Mouse (Mus musculus) common myeloid progenitor, adult 5-6 weeks (primary cell): ENCODE data around the gene Sh3rf3. TPM values are rescaled to one million over a fixed set of nuclear protein-coding genes. Genes with fewer than 3 reads are reported as not detected.

Source experiments
- ATAC-seq: replicated peaks from 2 replicates; pipeline ENCODE4 v1.8.0; 2016; ENCODE audit warnings: low read depth, mild to moderate bottlenecking, moderate TSS enrichment, inconsistent platforms; ENCODE audit not compliant: poor library complexity, severe bottlenecking
- total RNA-seq: library from RNA; stranded (forward); fragments of 200-1000, 187-1606 nt; gene quantifications from 2 replicates; pipeline ENCODE4 v1.2.3, GENCODE M21; 2017

Sh3rf3 gene
- total RNA-seq, 1 experiment from 2014 or later = not detected

DNA sequence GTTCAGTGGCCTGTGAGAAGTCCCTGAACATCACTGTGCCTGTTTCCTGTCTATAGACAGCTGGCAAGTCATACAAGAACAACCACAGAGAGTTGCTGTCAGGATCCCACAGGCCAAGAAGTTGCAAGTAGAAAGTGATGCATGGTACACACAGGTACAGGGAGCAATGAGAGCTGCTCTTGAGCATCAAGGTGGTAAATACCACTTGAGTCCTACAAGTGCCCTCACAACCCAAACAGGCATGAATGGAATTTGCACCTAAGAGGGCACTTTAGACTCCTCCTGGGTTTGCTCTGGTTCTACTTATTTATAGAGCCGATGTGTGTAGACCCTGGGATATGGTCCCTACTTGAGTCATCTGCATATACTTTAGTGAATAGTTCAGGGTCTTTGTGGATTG lies 159.0 kb downstream of the Sh3rf3 start:
- no peak for ATAC-seq

DNA sequence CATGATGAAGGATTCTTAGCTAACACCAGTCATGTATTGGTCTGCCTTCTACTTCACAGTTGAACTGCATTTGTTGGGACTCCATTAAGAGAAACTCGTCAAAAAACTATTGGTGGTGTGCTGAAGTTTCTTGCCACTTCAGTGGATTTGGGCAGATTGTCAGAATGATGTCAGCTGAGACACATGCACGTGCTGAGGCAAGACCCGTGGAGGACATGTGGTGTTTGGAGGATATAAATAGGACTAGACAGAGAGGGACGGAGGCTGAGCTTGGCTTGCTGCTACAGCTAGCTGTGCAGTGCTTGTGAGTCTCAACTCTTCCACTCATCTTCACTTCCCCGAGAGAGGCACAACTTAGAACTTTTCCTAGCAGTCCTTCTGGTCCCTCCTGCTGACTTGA lies 161.0 kb downstream of the Sh3rf3 start:
- no peak for ATAC-seq

DNA sequence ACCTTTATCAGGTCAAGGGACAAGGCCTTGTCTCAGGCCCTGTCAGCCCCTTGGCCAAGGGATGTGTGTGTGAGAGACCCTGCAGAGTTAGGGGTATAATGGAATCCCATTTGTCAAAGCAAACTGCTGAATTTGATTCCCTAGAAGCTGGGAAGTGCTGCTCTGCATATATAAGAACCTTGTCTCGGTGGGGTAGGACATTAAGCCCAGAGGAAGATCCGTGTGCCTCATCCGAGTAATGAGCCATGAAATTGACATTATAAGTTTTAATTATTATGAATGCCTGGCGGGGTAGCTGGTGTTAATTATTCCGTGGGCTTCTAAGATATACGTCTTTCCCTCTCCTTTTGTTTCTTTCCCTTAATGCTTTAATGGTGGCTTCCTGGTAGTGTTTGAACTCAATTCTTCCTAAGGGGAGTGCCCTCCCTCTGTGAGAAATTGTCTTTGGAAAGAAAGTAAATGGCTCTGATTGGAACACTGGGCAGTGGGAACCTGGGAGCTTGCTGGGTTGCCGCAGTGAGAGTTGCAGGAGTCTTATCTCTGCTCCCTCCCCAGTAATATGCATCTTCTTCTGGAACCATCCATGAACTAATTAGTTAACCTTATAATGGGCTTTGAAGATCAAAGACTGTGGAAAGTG lies 166.3 kb downstream of the Sh3rf3 start:
- ATAC-seq = no peak

DNA sequence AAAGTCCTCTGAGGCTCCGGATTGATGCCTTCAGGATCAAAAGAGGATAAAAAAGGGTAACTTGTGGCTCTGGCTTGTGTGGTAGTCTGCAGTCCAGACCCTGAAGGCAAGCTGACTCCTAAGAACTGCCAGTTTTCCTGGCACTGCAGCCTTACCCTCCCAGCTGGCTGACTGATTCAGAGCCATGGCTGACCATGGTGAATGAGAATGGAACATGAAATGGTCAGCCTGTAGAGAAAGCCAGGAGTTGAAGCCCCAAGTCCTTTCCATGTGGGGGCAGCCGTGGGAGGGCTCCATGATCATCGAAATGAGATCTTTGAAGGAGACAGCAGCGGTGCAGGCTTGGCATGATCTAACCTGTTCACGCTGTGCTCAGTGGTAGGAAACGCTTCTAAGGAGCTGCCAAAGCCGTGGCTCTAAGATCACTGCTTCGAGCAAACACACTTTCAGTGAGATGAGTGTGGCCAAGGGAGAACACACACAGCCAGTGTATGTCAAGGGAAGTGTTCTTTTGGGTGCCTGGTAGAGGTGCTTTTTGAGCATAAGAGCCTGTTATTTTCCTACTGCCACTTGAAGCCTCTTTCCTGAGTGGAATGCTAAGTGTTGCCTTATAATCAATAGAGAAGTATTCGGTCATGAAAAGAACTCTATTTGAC lies 168.6 kb downstream of the Sh3rf3 start:
- no peak for ATAC-seq

- ATAC-seq = no peak
Measured at GRCm38 (mm10) chr10:58982546-58983154, 169.5 kb downstream of the Sh3rf3 start.

GRCm38 (mm10) chr10:58991611-58992010 lies 178.5 kb downstream of the Sh3rf3 start:
- ATAC-seq = no peak

GRCm38 (mm10) chr10:58994726-58995125 lies 181.6 kb downstream of the Sh3rf3 start:
- ATAC-seq = no peak

GRCm38 (mm10) chr10:58995132-58995531 lies 182.0 kb downstream of the Sh3rf3 start:
- ATAC-seq = no peak

DNA sequence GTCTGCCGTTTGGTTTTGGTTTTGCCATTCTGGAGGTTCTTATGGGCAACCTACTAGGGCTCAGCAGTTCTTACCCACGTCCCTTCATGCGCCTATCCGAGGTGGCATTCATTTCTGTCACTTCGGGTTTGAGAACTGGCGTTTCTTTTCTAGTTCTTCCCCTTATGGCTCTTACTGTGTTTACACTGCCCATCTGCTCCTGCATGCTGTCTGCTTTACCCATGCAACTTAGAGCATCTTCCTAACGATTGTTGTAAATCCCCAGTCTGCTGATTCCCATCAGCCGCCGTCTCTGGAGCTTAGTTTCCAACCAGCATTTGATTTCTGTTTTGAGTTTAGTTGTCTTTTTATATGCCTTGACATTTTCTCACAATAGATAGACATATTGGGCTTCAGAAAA lies 189.2 kb downstream of the Sh3rf3 start:
- no peak for ATAC-seq

- ATAC-seq = no peak
Measured at GRCm38 (mm10) chr10:59011415-59011814, 198.3 kb downstream of the Sh3rf3 start.

DNA sequence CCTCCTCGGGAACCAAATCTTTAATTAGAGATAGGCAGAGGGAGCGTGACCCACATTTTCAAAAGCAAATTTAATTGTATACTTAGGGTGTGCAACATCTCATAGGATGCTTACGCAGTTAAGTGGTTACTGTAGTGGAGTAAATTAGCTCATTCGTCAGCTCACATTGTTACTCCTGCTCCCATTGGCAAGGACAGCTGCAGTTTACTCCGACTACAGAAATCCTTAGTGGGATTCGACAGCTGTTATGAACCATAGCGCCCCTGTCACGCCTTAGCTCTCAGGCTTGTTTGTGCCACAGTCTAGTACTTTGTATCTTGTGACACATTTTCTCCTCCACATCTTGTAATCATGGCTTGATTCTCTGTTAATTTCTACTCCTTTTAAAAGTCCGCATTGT lies 200.5 kb downstream of the Sh3rf3 start:
- ATAC-seq = no peak

GRCm38 (mm10) chr10:59019302-59019973 lies 206.3 kb downstream of the Sh3rf3 start:
- ATAC-seq = no peak

GRCm38 (mm10) chr10:59050434-59050833 lies 237.3 kb downstream of the Sh3rf3 start:
- ATAC-seq = no peak

DNA sequence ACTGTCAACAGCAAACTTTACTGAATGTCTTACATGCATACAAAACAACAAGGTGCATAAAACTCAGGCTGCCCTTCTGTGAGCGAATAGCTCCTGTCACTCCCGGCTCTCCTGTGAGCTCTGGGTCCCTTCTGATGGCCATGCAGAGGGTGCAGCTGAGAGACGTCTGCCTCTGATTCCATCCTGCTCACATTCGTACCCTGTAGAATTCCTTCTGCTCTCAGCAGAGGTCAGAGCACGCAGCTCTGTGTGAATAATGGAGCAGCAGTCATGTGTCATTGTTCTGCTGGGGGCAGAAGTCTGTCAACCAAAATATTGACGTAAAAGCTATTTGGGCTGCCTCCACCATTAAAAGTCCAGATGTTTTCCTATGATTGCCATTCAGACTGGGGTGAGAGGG lies 243.1 kb downstream of the Sh3rf3 start:
- no peak for ATAC-seq

DNA sequence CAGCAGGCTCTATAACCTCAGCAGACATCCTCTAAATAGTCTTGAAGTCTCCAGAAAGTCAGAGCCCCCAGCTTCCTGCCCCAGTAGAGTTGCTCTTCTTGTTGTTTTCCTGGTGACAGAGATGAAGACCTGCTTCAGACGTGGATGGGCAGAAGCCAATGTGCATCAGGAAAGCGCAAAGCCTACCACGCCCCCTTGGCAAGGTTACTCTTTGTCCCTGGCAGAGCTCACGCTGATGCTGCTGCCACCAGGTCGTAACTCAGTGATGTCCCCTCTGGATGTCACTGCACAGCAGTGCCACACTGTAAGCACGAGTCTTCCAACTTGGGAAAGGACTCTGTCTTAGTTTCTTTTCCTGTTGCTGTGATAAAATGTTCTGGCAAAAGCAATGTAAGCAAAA lies 253.6 kb downstream of the Sh3rf3 start:
- no peak for ATAC-seq

- ATAC-seq = no peak
Measured at GRCm38 (mm10) chr10:59072827-59073226, 259.7 kb downstream of the Sh3rf3 start.

DNA sequence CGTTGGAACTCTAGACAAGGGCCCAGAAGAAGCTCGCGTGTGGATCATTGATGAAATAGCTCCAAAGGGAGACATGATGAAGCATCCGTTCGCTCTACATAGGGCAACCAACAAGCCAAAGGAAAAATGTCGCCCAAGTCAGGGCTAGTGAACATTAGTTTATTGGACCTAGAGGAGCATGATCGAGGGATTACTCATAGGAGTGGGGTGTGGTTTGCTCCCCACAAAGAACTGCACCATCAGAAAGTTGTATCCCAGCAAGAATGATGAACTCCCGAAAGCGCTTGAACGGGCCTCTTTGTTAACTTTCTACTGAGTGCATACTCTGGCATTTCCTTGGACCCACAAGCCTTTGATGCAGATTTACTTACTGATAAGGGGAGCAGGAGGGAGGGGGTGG lies 263.5 kb downstream of the Sh3rf3 start:
- ATAC-seq = no peak

DNA sequence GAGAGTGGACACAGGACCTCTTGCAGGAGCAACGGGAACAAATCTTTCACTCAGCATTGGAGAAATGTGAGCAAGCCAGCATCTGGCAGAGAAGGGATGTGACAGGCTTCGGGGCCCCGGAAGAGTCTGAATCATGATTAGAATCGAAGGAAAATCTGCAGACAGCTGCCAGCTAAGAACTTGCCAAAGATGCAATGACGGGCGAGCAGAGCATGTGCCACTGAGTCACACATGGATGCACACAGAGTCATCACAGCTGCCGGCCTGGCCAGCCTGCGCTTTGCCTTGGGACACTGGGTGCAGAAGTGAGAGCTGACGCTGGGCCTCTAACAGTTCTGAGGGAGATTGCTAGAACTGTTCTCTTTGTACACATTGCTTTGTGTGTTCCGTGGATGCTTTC lies 264.8 kb downstream of the Sh3rf3 start:
- no peak for ATAC-seq

GRCm38 (mm10) chr10:59085604-59086003 lies 272.4 kb downstream of the Sh3rf3 start:
- ATAC-seq = no peak

- no peak for ATAC-seq
Measured at GRCm38 (mm10) chr10:59086578-59086977, 273.4 kb downstream of the Sh3rf3 start.
